Mouse (Mus musculus) testis, adult 2 months (tissue): ENCODE measurements around the gene Marveld1. TPM values are rescaled to one million over a fixed set of nuclear protein-coding genes. Genes with fewer than 3 reads are reported as not detected.

ENCODE experiments used
- H3K27ac ChIP-seq: fragments of 200-500 bp; 2 replicates; pipeline ENCODE4 v1.5.1; 2012; ENCODE audit warnings: low read depth, low read length; ENCODE audit not compliant: control insufficient read depth, insufficient read depth
- H3K27me3 ChIP-seq: fragments of 200-500 bp; 2 replicates; pipeline ENCODE4 v1.6.1; 2012; ENCODE audit warnings: mild to moderate bottlenecking, low read length, moderate library complexity; ENCODE audit not compliant: control insufficient read depth, insufficient read depth
- H3K36me3 ChIP-seq: fragments of 200-500 bp; 2 replicates; pipeline ENCODE4 v1.6.1; 2012; ENCODE audit warnings: mild to moderate bottlenecking, low read length; ENCODE audit not compliant: control insufficient read depth, insufficient read depth
- H3K4me1 ChIP-seq: fragments of 200-500 bp; 2 replicates; pipeline ENCODE4 v1.6.1; 2012; ENCODE audit warnings: low read length; ENCODE audit not compliant: control insufficient read depth, insufficient read depth
- H3K4me3 ChIP-seq: fragments of 200-500 bp; 2 replicates; pipeline ENCODE4 v1.5.1; 2012; ENCODE audit warnings: low read depth, mild to moderate bottlenecking, low read length, moderate library complexity, mixed read lengths; ENCODE audit not compliant: control insufficient read depth
- CTCF ChIP-seq: fragments of 200-500 bp; IDR thresholded peaks from 2 replicates; pipeline ENCODE4 v1.5.1; 2012; ENCODE audit warnings: low read depth, mild to moderate bottlenecking, inconsistent platforms, low read length, moderate library complexity; ENCODE audit not compliant: control insufficient read depth, insufficient read depth, insufficient replicate concordance
- POLR2A ChIP-seq: fragments of 200-500 bp; IDR thresholded peaks from 2 replicates; pipeline ENCODE4 v1.6.1; 2012; ENCODE audit warnings: low read depth, mild to moderate bottlenecking, inconsistent platforms, low read length, moderate library complexity; ENCODE audit not compliant: control insufficient read depth
- polyA plus RNA-seq: library from polyadenylated mRNA; depleted of rRNA; stranded (reverse); fragments of >200 nt; gene quantifications from 2 replicates; pipeline ENCODE4 v1.2.3, GENCODE M21; 2012; rRNA removed

Marveld1 gene
- polyA plus RNA-seq, 1 experiment = 5.5 TPM

DNA sequence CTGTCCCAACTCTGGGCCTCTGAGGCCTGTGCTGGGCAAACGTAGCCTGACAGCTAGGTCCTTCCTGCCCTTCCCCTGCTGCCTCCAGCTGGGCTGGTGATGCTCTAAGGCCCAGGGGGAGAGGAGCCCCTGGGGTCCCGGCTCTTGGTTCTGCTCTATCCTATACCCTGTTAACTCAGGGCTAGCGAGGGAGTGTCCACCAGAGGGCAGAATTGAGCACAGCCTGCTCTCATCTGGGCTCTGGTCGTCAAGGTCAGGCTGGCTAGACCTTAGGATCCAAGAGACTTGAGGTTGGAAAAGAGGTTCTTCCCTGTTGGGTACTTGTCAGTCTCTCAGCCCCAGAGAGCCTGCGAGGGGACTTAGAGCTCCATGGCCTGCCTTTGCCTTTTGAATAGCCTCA lies 43.3 kb downstream of the Marveld1 start:
- Histone ChIP-seq H3K36me3 (no peaks in the 10 kb centered on the region; the same call in 1 of the 2 replicates), H3K4me3 (no peak overlapping the region), H3K27ac (no peak overlapping the region), H3K27me3 (no peaks in the 10 kb centered on the region), H3K4me1 (no peaks in the 10 kb centered on the region)
- TF ChIP-seq POLR2A (no peak), CTCF (peak; percentile 65; the same call in 1 of the 2 replicates)

DNA sequence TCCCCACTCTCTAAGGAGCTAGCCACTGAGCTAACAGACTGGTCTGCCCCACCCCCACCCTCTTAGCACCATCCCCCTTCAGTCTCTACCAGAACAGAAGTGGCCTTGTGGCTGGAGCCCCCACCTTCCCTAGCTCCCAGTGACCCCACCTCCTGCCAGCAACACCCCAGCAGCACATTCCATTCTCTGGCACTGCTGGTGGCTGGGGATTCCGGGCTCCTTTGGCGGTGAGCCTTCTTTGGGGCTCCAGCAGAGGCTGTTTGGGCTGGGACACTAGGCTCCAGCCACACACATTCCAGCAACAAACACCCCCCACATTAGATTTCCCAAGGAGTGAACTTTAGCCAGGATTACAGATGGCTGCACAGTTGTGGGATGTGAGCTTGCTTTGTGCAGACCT lies 46.1 kb downstream of the Marveld1 start:
- no peak overlapping the region for H3K27ac ChIP-seq
- H3K27me3 ChIP-seq = no peaks in the 10 kb centered on the region
- H3K4me3 ChIP-seq = no peak overlapping the region
- H3K36me3 ChIP-seq = no peaks in the 10 kb centered on the region
- H3K4me1 ChIP-seq = no peaks in the 10 kb centered on the region
- TF ChIP-seq POLR2A = no peak
- no peak for TF ChIP-seq CTCF

DNA sequence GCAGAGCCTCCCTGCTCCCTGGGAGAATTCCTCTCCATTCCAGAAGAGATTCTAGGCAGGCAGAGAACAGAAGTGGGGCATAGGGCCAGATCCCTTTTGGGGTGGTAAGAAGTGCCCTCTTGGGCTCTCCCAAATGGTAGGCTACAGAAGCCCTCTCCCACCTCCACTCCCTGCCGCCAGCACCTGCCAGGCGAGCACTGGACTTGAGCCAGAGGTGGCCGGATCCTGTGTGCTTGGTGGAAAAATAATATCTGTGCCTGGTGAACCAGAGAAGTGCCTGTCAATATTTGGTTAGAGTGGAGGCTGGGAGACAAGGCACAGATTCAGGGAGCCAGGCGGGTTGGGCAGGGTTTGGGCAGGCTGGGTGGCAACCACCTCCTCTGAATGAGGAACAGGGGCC lies 49.2 kb downstream of the Marveld1 start:
- H3K4me1 ChIP-seq = no peaks in the 10 kb centered on the region
- TF ChIP-seq POLR2A (no peak), CTCF (no peak)
- H3K4me3 ChIP-seq = no peak overlapping the region
- no peaks in the 10 kb centered on the region for H3K36me3 ChIP-seq
- H3K27ac ChIP-seq = no peak overlapping the region
- H3K27me3 ChIP-seq = no peaks in the 10 kb centered on the region

DNA sequence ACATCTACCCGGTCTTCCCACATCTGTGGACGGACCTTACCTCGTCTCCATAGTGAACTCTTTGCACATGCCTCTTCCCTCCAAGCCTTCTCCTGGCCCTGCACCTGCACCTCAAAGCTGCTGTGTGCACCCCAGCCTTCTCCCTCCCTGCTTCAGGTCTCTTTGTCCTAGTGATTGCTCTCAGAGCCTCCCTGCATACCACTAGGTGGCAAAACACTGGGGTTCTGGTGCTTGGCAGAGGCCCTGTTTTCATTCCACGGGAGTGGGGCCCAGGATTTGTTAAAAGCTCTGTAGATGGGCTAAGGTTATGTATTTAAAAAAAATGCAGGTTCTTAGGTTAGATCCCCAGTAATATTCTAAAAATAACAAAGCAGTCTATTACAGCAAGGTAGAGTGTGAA lies 49.9 kb downstream of the Marveld1 start:
- H3K4me1 ChIP-seq = no peaks in the 10 kb centered on the region
- no peaks in the 10 kb centered on the region for H3K36me3 ChIP-seq
- no peak for TF ChIP-seq POLR2A
- no peak for TF ChIP-seq CTCF
- H3K27me3 ChIP-seq = no peaks in the 10 kb centered on the region
- H3K4me3 ChIP-seq = no peak overlapping the region
- H3K27ac ChIP-seq = no peak overlapping the region

DNA sequence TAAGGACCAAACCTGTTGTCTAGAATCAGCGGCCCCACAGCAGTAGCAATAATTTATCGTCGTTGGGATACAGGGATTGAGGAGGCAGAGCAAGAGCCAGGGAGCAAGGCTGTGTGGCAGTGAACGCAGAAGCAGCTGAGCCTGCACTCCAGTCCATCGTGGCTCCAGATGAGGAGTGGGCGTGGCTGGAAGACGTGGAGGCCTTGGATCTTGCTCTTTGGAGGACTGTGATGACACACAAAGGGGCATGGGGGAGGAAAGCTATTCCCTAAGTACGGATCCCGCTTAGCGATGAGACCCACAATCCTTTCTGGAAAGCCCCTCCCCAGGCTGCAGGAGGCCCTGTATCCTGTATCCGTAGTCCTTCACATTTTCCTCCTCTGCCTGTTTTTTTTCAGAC lies 50.8 kb downstream of the Marveld1 start:
- H3K36me3 ChIP-seq = no peaks in the 10 kb centered on the region
- TF ChIP-seq CTCF (no peak), POLR2A (no peak)
- H3K27ac ChIP-seq = no peak overlapping the region
- no peaks in the 10 kb centered on the region for H3K27me3 ChIP-seq
- H3K4me1 ChIP-seq = no peaks in the 10 kb centered on the region
- H3K4me3 ChIP-seq = no peak overlapping the region

Other genes starting within 250 kb of the Marveld1 start
- 58.2 and 64.2 TPM in 2 replicates for gene Pgam1, start 235.5 kb upstream of the Marveld1 start, polyA plus RNA-seq
- gene Exosc1, start 214.0 kb upstream of the Marveld1 start, polyA plus RNA-seq = 27.5 and 28.5 TPM in 2 replicates
- 34.8 and 44.9 TPM in 2 replicates for gene Zdhhc16, start 213.9 kb upstream of the Marveld1 start, polyA plus RNA-seq
- 45.8 and 46.5 TPM in 2 replicates for gene Mms19, start 166.2 kb upstream of the Marveld1 start, polyA plus RNA-seq
- 282 and 310 TPM in 2 replicates for gene Ubtd1, start 165.6 kb upstream of the Marveld1 start, polyA plus RNA-seq
- 0.62 and 0.63 TPM in 2 replicates for gene Ankrd2, start 111.4 kb upstream of the Marveld1 start, polyA plus RNA-seq
- gene Hoga1, start 101.8 kb upstream of the Marveld1 start, polyA plus RNA-seq = 10.8 and 11.7 TPM in 2 replicates
- 1,397 and 1,535 TPM in 2 replicates for gene 4933411K16Rik, start 95.2 kb upstream of the Marveld1 start, polyA plus RNA-seq
- gene Morn4, start 61.0 kb upstream of the Marveld1 start, polyA plus RNA-seq = 190 TPM in 2 replicates
- 27.2 and 27.8 TPM in 2 replicates for gene Pi4k2a, start 56.9 kb upstream of the Marveld1 start, polyA plus RNA-seq
- gene Avpi1, start 18.3 kb upstream of the Marveld1 start, polyA plus RNA-seq = 8.4 and 10.8 TPM in 2 replicates
- gene Zfyve27, start 16.6 kb downstream of the Marveld1 start, polyA plus RNA-seq = 57.8 and 60.3 TPM in 2 replicates
- gene Sfrp5, start 54.9 kb downstream of the Marveld1 start, polyA plus RNA-seq = 0.10 TPM in 1 of 2 replicates, not detected in the other
- gene Golga7b, start 100.2 kb downstream of the Marveld1 start, polyA plus RNA-seq = 6.7 and 8.7 TPM in 2 replicates